Mouse (Mus musculus) cerebral cortex, adult 2 months (tissue): ENCODE measurements around the gene Osbpl10.

ENCODE experiments used
- WGBS: fragments of 180-500 bp; shearing (Covaris S2); methylation state at CpG from one replicate; pipeline ENCODE4 v1.1.7; 2018; 5-methylcytosine and 5-hydroxymethylcytosine counted together

Osbpl10 gene

DNA sequence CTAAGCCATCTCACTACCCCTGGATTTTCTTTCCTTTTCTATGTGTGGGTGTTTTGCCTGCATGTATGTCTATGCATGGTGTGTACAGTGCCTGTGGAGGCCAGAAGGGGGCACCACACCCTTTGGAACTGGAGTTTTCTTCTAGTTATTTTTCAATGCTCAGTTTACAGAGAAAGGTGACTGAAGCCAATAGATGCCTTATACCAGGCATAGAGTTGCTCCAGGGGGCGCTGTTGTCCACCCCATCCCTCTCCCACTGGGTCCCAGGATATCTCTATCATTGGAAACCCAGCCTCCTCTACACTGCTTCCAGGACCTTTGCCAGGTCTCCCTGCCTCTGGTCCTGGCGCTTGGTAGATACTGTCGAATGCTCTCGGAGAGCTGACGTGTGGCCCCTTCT lies 184.7 kb downstream of the Osbpl10 start:
- WGBS = 55% methylated on average over 5 of the region's 5 CpGs

DNA sequence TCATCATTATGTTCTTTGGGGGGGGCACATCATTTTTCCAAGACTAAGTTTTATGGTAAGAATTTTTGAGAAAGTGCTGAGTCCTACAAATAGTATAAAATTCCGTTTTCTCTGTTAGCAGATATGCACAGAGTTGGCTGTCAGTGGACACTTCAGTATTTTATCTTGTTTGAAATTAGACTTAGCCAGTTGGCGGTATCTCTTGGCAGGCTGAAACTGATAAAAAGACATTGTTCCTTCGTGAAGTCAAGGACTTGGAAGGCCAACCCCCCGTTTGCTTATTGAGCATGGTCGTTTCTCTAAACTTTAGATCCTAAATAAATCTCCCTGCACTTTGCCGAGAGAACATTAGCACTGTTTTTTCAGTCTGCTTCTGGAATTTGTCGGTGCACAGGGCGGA lies 185.3 kb downstream of the Osbpl10 start:
- WGBS = 55% methylated on average over 8 of the region's 8 CpGs

DNA sequence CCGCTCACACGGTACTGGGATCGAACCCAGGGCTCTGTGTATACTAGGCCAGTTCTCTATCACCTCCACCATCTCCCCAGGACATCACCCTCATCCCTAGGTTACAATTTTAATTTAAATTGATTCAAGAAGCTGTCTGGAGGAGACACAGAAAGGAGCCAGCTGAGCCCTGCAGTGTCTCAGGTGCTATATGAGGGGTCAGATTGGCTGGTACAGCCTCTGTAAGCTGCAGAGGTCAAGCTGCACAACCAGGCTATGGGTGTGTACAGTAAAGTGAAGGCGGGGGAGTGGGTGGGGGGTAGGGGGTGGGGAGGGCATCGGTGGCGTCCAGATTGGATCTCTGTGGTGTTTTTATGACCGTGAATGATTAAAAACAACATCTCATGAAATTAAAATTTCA lies 186.0 kb downstream of the Osbpl10 start:
- WGBS = 83% methylated on average over 7 of the region's 7 CpGs

DNA sequence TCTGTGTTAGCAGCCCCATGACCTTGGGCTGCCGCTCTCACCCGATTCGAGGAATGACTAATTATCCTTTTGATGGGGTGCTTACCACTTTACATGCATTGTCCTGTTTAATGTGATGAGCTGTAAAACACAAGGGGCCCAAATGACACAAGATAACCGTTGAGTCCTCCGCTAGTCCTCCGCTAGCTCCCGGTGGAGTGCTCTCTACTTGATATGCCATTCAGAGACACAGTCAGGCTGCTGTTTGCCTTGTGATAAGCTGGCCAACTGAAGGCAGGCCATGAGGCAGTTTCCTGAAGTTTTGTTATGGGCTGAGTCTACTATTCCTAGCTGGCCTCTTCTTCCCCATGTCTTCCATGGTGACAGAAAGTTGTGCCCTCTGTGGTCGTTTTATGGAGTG lies 187.6 kb downstream of the Osbpl10 start:
- WGBS = 87% methylated on average over 8 of the region's 8 CpGs

DNA sequence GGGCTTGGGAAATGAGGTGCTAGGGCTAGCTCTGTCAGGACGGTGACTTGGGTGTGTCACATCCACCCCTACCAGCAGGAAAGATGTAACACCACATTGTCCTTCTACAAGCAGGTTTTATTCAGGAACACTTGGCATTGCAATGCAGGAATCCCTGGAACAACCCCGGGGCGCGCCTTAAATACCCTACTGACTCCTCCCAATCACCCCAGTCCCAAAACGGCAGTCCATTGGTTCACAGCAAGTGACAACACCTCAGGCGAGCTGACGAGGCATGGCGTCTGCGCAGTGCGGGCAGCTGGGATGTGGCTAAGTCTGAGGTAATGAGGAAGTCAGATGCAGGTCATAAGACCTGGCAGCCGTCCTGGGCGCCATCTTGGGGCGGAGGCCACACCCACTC lies 191.2 kb downstream of the Osbpl10 start:
- WGBS = 91% methylated on average over 13 of the region's 13 CpGs

DNA sequence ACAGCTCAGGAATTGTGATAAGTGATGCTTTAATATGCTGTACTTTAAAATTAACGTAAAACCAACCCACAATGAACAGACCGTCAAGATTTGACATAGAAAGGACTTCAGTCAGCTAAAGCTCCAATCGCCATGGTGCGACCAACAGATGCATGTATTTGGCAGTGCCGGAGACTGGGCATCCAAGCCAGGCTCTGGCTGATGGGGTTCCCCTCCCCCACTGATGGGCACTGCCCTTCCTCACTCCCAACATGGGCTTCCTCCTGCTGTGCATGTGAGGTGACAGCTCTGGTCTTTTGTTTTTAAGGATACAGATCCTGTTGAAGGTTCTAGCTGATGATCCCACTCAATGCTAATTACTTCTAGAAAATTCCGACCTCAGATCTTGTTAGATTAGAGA lies 193.7 kb downstream of the Osbpl10 start:
- WGBS = 81% methylated on average over 6 of the region's 6 CpGs

DNA sequence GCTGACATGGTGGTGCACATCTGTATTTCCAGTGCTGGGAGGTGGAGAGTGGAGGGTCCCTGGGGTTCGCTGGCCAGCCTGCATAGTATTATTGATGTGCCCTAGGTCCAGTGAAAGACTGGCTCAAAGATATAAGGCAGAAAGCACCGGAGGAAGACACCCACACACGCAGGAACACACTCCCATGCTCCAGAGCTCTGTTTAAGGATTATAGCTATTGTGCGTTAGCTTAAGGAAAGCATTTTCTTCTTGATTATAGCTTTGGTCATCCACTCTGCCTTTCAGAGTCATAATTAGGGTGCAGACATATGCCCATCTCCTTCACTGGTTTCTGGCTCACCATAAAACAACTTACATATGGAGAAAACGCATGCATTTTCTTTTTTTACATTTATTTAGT lies 200.8 kb downstream of the Osbpl10 start:
- 61% methylated on average over 5 of the region's 5 CpGs for WGBS

DNA sequence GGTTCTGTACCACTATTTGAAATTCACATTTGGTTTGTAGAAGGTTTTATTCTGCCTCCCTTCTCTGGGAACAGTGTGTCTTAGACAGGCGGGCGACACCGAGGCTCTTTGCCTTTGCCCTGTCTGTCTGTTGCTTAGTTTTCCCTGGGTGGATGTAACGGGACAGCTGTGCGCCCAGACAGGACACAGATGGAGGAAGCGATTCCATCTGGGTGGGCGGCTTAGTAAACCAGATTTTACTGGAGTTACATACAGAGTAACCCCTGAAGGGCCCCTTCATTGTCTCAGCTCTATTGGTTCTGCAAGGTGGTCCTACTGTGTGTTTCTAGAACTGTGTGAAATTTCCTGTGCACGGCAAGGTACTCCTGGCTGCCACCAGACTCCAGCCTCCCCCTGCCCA lies 201.6 kb downstream of the Osbpl10 start:
- 42% methylated on average over 8 of the region's 8 CpGs for WGBS

DNA sequence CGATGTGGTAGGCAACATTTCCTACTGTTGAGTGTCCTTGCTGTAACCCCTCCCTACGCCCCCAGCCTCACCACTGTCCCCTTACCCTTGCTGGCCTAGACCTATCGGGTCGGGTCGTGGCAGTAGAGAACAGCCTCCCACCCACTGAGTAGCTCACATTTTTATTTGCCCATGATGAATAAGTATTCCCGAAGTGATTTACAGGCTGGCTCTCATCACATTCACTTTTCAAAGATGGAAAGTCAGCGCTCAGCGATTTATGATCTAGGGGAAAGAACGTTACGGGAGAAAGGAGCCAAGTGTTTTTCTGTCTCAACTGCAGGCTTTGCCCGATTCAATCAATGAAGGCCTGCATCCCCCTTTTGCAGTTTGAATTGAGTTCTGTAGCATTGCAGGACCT lies 208.0 kb downstream of the Osbpl10 start:
- 73% methylated on average over 11 of the region's 11 CpGs for WGBS

DNA sequence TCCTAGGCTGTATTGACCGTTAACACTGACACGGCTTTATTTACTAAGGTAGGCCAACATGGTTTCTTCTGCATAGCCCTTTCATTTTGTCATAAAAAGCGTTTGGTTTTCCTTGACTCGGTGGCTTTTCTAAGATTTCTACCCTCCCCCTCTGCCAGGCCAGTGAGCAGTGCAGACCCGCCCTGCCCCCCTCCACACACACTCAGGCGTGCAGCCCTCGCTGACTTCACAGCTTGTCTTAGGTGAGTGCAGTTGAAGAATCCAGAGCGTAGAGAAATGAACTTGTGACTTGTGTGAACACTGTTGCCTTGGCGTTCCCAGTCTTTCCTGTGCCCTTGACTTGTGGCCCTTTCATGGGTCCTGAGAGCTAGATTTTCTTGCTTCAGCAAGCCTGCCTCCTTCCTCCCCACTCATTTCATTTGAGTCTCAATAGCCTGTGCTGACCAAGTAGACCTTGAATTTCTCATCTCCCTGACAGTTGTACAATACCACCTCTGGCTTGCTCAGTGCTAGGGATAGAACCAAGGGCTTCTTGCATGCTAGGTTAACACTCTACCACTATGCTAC lies 212.1 kb downstream of the Osbpl10 start:
- 87% methylated on average over 9 of the region's 9 CpGs for WGBS

DNA sequence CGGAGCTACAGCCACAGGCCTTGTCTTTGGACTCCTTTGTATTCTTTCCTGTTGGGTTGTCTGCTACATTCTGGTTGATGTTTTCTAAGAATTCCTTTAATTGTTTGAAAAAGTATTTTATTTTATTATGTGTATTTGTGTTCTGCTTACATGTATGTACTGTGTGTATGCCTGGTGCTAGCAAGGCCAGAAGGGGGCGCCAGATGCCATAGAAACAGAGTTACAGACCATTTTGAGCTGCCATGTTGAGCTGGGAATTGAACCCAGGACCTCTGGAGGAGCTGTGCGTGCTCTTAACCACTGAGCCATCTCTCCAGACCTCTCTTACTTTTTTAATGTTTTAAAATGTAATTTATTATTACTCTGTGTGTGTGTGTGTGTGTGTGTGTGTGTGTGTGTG lies 214.5 kb downstream of the Osbpl10 start:
- WGBS = 82% methylated on average over 3 of the region's 3 CpGs

DNA sequence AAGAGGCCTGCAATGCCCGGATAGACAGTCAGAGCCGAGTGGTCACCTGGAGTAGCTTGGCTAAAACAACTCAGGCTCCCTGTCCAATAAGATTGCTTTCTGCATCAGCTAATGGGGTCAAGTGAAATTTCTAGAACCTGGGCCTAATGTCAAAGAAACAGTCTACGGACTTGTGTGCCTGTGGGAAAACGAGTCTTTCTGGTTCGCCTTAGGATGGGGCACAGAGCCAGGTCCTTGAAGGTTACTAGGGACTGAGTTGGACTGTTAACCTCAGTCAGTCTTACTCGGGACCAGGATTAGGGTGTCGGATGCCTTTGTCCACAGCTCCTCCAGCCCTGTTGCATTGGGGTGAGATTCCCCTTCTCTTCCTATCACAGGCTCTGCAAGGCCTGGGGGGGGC lies 218.7 kb downstream of the Osbpl10 start:
- 74% methylated on average over 7 of the region's 7 CpGs for WGBS

DNA sequence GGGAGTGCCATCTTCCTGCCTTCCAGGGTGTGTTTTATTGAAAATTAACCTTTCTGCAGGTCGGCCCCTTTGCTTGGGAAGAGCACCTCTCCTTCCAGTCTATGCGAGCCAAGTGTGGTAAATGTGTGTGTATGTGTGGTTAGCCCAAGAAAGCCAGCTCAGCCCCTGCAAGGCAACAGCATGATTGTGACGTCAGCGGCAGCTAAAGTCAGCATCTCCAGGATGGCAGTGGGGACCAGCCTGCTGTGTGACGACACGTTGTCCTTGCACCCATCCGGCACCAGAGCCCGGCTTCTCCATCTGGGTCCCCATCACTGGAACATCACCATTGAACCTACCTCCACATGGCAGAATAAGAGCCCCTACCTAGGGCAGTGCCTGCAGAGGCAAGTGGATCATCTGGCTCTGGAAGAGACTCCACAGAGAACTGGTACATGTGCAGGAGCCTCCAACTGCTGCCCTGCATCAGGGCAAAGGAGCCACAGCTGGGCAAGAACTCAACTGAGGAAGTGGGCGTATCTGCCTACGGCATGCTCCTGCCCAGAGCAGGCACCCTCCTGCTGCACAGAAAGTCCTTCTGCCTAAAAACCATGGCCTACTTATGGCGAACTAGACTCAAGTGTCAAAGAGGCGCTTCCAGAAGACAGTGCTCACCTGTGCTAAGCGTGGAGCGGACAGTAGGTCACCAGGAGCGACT lies 221.9 kb downstream of the Osbpl10 start:
- WGBS = 74% methylated on average over 15 of the region's 15 CpGs

DNA sequence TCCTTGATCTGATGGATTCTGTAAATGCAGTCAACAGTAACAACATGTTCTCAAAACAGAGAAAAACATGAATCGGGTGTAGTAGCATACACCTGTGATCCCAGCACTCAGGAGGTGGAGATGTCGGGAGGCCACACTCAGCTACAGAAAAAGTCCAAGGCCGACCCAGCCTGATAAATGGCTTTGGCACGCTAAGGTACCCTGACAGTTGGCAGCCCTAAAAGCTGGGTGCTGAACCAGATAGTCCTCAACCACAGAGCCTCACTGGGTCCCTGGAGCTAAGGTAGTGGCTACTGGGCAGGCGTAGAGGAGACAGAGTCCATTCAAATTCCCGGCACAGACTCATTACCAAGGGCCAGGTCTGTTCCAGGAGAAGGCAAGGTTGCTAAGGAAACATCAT lies 222.9 kb downstream of the Osbpl10 start:
- WGBS = 94% methylated on average over 6 of the region's 6 CpGs

DNA sequence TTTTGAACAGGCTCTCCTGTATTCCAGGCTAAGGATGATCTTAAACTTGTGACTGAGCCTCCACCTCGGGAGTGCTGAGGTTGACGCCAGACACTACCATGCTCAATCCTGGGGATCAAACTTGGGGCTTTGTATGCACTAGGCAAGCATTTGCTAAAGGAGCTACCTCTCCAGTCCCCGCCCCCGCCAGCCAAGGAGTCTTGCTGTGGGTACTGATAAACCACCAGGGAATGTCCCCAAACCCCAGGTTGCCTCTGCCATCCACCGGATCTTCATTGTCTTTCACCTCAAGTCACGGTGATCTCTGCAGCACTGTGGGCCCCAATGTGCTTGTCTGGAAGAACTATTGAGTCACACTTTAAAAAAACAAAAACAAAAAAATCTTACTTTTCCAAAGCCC lies 224.8 kb downstream of the Osbpl10 start:
- WGBS = 77% methylated on average over 6 of the region's 6 CpGs

DNA sequence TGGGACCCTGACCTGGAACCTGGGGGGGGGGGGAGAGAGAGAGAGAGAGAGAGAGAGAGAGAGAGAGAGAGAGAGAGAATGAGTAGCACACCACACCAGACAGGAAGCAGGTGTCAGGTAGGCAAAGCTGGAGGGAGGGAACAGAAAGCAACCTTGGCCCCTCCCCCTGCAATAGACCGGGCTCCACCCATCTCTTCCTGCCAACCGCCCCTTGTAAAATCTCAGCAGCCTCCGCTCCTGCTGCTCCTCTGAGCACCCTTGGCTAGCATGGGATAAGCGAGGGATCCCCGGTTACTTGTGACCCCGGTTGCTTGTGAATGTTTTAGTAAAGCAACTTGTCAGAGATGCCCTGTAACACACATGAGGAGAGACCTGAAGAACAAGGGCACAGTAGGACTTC lies 227.1 kb downstream of the Osbpl10 start:
- WGBS = 23% methylated on average over 6 of the region's 6 CpGs

DNA sequence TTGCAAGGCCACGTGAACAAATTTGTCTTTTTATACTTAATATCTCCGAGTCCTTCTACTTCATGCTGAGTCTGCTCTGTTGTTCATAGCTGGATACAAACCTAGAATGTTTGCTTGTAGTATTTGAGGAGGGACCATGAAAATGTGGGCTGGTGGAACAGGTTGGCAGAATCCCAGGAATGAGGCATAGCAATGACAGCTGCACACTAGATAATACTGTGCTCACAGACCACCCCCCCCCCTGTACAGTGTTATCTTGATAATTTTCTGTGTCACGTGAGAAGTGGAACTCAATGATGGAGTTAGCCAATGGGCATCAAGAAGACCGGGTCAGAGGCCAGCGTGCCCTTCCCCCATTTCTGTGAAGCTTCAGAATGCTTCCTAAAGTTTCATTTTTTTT lies 227.8 kb downstream of the Osbpl10 start:
- 60% methylated on average over 5 of the region's 5 CpGs for WGBS

DNA sequence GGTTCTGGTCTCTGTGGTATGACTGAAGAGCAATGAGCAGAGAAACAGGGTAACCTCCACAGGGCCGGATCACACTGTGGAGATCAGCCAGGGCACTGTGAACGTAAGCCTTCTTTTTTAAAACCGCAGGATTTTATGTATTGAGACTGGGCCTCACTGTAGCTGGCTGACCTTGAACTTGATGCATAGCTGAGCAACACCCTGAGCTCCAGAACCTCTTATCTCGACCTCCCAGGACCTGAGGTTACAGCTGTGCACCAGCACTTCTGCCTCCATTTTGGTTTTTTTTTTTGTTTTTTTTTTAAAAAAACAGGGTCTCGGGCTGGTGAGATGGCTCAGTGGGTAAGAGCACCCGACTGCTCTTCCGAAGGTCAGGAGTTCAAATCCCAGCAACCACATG lies 231.4 kb downstream of the Osbpl10 start:
- 96% methylated on average over 7 of the region's 7 CpGs for WGBS

DNA sequence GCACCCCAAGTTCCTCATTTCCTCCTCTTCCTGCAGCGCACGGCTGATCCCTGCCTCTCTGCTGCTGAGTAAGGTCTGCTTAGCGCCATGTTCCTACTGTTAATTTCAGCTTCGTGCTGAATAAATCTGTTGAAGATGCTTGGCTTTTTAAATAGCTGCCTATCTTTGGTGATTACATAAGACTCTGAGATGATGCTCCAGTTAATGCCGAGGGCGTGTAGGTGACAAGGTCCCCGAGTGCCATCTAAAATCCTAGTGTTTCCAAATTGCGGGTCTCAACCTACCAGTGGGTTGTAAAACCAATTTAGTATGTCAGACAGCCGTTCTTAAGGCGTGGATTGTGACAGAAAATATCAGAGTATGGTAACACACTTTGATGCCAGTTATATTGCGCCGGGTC lies 232.2 kb downstream of the Osbpl10 start:
- 53% methylated on average over 12 of the region's 12 CpGs for WGBS

DNA sequence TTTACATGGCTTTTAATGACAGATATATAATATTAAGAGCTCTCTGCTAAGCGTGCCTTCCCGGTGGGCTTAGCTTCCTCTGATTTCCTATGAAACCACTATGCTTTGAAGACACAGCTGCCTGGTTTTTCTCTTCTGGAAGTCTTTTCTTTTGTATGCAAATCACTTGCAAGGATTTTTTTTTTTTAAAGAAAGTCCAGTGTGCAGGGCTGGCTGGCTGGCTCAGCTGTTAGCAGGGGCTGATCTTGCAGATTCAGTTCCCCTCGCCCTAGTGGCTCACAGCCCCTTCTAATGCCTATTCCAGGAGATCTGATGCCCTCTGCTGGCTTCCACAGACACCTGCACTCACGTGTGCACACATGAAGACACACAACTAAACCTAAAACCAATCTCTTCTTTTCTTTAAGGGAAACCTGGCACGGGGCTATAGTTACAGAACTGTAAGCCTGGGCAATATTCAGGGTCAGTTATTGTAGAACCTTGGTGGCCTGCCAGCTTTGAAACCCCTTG lies 235.4 kb downstream of the Osbpl10 start:
- 74% methylated on average over 5 of the region's 5 CpGs for WGBS

DNA sequence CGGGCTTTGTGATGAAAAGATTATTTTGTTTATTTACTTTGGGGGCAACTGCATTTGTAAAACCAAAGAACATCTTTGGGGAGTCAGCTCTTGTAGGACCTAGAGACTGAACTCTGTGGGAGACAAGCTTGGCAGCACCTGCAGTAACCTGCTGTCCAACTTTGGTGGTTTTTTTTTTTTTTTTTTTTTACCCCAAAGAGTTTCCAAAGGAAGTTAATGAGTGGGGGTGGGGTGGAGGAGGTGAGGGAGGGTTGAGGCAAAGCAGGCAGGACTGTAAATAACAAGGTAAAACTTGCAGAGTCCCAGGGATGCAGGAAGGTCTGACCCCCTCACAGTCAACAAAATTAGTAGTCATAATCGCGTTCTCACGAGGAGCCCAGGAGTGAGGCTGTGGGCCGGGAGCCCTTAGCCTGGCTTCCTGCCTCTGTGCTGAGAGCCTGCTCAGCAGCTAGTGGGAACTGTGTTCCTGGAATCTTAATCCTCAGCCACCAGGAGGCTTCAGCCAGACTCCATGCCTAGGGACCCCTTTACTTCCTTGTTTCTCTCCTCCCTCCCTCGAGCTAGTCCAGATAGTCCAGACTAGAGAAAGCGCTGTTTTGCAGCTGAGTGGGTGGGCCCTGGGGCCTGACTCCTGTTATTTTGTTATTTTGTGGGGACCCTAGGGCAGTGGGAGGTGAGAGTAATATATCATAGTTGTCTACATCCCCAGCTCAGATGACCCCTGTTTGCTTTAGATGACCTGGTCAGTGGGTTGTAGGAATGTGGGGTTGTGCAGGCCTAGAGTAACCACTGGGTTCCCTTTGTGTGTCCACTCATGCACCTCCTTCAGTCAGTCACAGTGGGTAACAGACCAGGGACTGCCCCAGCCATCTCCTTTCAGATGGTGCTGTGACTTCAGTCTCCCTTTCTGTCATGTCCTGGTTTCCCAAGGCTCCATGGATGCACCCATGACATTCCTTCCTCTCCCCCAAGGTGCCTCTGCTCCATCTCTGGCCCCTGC lies 236.5 kb downstream of the Osbpl10 start:
- WGBS = 61% methylated on average over 7 of the region's 7 CpGs
